Mouse (Mus musculus) thymus, postnatal 25 days (tissue): ENCODE results near the gene Rab3a.

Experiments used
- DNase-seq: peaks from one replicate; pipeline ENCODE4 v3.0.0; 2022

The Rab3a gene

GRCm38 (mm10) chr8:70760350-70760749, 5.9 kb downstream of the Rab3a start:
- DNase-seq = no peak

- peak; percentile 95 for DNase-seq
Measured at GRCm38 (mm10) chr8:70760775-70761406, 6.4 kb downstream of the Rab3a start, which contains the start of gene Mpv17l2. Gene Mpv17l2 (minus strand): TSS chr8:70760946.

- no peak for DNase-seq
Measured at GRCm38 (mm10) chr8:70762118-70762517, 7.6 kb downstream of the Rab3a start.

- DNase-seq = peak; percentile 80
Measured at GRCm38 (mm10) chr8:70763354-70763753, 8.9 kb downstream of the Rab3a start.

GRCm38 (mm10) chr8:70764026-70764425, 9.5 kb downstream of the Rab3a start:
- DNase-seq = no peak

GRCm38 (mm10) chr8:70764676-70765075, 10.2 kb downstream of the Rab3a start:
- no peak for DNase-seq

- no peak for DNase-seq
Measured at GRCm38 (mm10) chr8:70765329-70765728, 10.8 kb downstream of the Rab3a start.

- peak; percentile 77 for DNase-seq
Measured at GRCm38 (mm10) chr8:70765838-70766570, 11.5 kb downstream of the Rab3a start.

GRCm38 (mm10) chr8:70766571-70767440, 12.3 kb downstream of the Rab3a start:
- no peak for DNase-seq

- DNase-seq = no peak
Measured at GRCm38 (mm10) chr8:70767503-70767902, 13.0 kb downstream of the Rab3a start.

GRCm38 (mm10) chr8:70768231-70768776, 13.8 kb downstream of the Rab3a start:
- DNase-seq = no peak

- no peak for DNase-seq
Measured at GRCm38 (mm10) chr8:70768956-70769355, 14.5 kb downstream of the Rab3a start.

- peak; percentile 98 for DNase-seq
Measured at GRCm38 (mm10) chr8:70769359-70769758, 14.9 kb downstream of the Rab3a start.

- no peak for DNase-seq
Measured at GRCm38 (mm10) chr8:70769858-70770257, 15.4 kb downstream of the Rab3a start.

- no peak for DNase-seq
Measured at GRCm38 (mm10) chr8:70770748-70771147, 16.3 kb downstream of the Rab3a start.

GRCm38 (mm10) chr8:70771217-70771616, 16.7 kb downstream of the Rab3a start:
- no peak for DNase-seq

- no peak for DNase-seq
Measured at GRCm38 (mm10) chr8:70772075-70772474, 17.6 kb downstream of the Rab3a start.

- DNase-seq = no peak
Measured at GRCm38 (mm10) chr8:70772890-70773289, 18.4 kb downstream of the Rab3a start.

GRCm38 (mm10) chr8:70773410-70773809, 18.9 kb downstream of the Rab3a start:
- no peak for DNase-seq

GRCm38 (mm10) chr8:70773833-70774232, 19.4 kb downstream of the Rab3a start:
- DNase-seq = no peak

GRCm38 (mm10) chr8:70774740-70775139, 20.3 kb downstream of the Rab3a start:
- DNase-seq = no peak

GRCm38 (mm10) chr8:70775227-70775626, 20.7 kb downstream of the Rab3a start:
- no peak for DNase-seq

GRCm38 (mm10) chr8:70775851-70776495, 21.5 kb downstream of the Rab3a start:
- no peak for DNase-seq
